In the genomic region with DNA sequence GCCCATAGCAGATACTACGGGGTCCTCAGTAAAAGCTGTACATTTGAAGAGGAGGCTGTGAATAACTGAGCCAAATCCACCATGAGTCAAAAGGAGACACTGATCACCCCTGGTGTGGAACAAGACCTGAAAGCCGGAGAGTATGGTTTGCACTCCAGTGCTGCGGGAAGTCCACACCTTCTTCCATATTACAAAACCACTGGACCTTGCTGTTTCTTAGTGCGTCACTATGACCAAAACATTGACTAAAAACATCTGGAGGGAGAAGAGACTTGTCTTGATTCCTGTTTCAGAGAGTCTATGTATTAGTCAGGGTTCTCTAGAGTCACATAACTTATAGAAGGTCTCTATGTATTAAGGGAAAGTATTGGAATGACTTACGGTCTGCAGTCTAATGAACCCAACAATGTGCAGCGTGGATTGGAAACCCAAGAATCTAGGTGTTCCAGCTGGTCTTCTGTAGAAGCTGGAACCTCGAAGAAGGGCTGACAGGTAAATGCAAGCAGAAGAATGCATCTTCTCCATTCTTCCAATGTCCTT, we compare ENCODE assay signal across 7 mouse cellular contexts. TPM values are rescaled to one million over a fixed set of nuclear protein-coding genes. Genes with fewer than 3 reads are reported as not detected.
DNase-seq lines count a peak whose midpoint lies in the region; ATAC-seq and TF ChIP-seq lines count a peak whose summit lies in the region.

A gene (minus strand): TSS at position 490 of the 540 bp plus-strand sequence.

- in situ Hi-C loops in Patski (cut with MboI; ENCODE audit: low pct_unique_long_range_greater_than_20kb), result no loop called here

- no peaks in the 10 kb centered on the region for H3K9me3 ChIP-seq in forebrain, embryonic 16.5 days (ENCODE audit: control insufficient read depth, low read length)
- H3K9me3 ChIP-seq in hindbrain, embryonic 12.5 days (replicated peaks), result no peaks in the 10 kb centered on the region
- H3K9me3 ChIP-seq in liver, embryonic 14.5 days (ENCODE audit: control insufficient read depth, low read length), result no peaks in the 10 kb centered on the region

- no peak within 1 kb of the TSS for H3K27ac ChIP-seq in forebrain, embryonic 16.5 days (ENCODE audit: low read length)
- H3K27ac ChIP-seq in hindbrain, embryonic 12.5 days, result no peak within 1 kb of the TSS
- no peak within 1 kb of the TSS for H3K27ac ChIP-seq in liver, embryonic 14.5 days

- H3K4me2 ChIP-seq in forebrain, embryonic 16.5 days (ENCODE audit: low read length), result no peak within 1 kb of the TSS
- H3K4me2 ChIP-seq in hindbrain, embryonic 12.5 days (replicated peaks), result no peak within 1 kb of the TSS
- no peak within 1 kb of the TSS for H3K4me2 ChIP-seq in liver, embryonic 14.5 days (ENCODE audit: low read depth)

- no peak for TF ChIP-seq CTCF in Patski (IDR thresholded peaks at IDR 0.05)
- no peak for TF ChIP-seq CTCF in liver, embryonic 14.5 days (IDR thresholded peaks at IDR 0.05; ENCODE audit: low read depth)

- DNase-seq in Patski (ENCODE audit: low read depth, low spot score), result no peak
- DNase-seq in liver, embryonic 14.5 days (ENCODE audit: low read depth in 3 of 3, low spot score in 3 of 3), result no peak
- no peak for DNase-seq in right cerebral cortex, adult 18-20 months
- no peak for DNase-seq in B cell, adult 2 months

- no peak for TF ChIP-seq EP300 in liver, embryonic 14.5 days (IDR thresholded peaks at IDR 0.05; ENCODE audit: low read depth)

- H3K4me1 ChIP-seq in forebrain, embryonic 16.5 days (replicated peaks; ENCODE audit: control insufficient read depth, insufficient read depth, low read length), result peaks cover 5% of the 10 kb centered on the region
- peaks cover 3% of the 10 kb centered on the region for H3K4me1 ChIP-seq in hindbrain, embryonic 12.5 days
- peaks cover 0 to 7% of the 10 kb centered on the region in 2 experiments; a peak in 1 of 4 replicates for H3K4me1 ChIP-seq in liver, embryonic 14.5 days (replicated peaks; ENCODE audit: control insufficient read depth in 2 of 2, insufficient read depth in 2 of 2, low read length in 1 of 2)

- no peak within 1 kb of the TSS for H3K9ac ChIP-seq in forebrain, embryonic 16.5 days (replicated peaks; ENCODE audit: low read depth, low read length)
- H3K9ac ChIP-seq in hindbrain, embryonic 12.5 days, result no peak within 1 kb of the TSS
- no peak within 1 kb of the TSS for H3K9ac ChIP-seq in liver, embryonic 14.5 days (replicated peaks)

- no peaks in the 10 kb centered on the region for H3K27me3 ChIP-seq in Patski
- no peaks in the 10 kb centered on the region for H3K27me3 ChIP-seq in forebrain, embryonic 16.5 days (replicated peaks; ENCODE audit: control insufficient read depth, insufficient read depth, low read length)
- H3K27me3 ChIP-seq in hindbrain, embryonic 12.5 days, result no peaks in the 10 kb centered on the region
- no peaks in the 10 kb centered on the region for H3K27me3 ChIP-seq in liver, embryonic 14.5 days (ENCODE audit: control insufficient read depth, insufficient read depth, low read length)

- POLR2A ChIA-PET in Patski (lab: Charles Lee), result no interaction called here

- no peak within 1 kb of the TSS for H3K4me3 ChIP-seq in forebrain, embryonic 16.5 days (replicated peaks; ENCODE audit: low read length)
- H3K4me3 ChIP-seq in hindbrain, embryonic 12.5 days, result no peak within 1 kb of the TSS
- H3K4me3 ChIP-seq in liver, embryonic 14.5 days (ENCODE audit: insufficient read depth in 1 of 2, low read depth in 2 of 2, low read length in 2 of 2), result no peak within 1 kb of the TSS

- H3K36me3 ChIP-seq in forebrain, embryonic 16.5 days (ENCODE audit: control insufficient read depth, insufficient read depth), result no peaks in the 10 kb centered on the region
- no peaks in the 10 kb centered on the region for H3K36me3 ChIP-seq in hindbrain, embryonic 12.5 days
- H3K36me3 ChIP-seq in liver, embryonic 14.5 days (replicated peaks; ENCODE audit: control insufficient read depth, insufficient read depth, low read depth), result no peaks in the 10 kb centered on the region

- WGBS in forebrain, embryonic 16.5 days, result 92% methylated on average over 7 of the region's 7 CpGs
- WGBS in hindbrain, embryonic 12.5 days, result 93% methylated on average over 7 of the region's 7 CpGs
- WGBS in liver, embryonic 14.5 days (ENCODE audit: insufficient replicate concordance), result 70% methylated on average over 7 of the region's 7 CpGs

- CTCF ChIA-PET in Patski (lab: Charles Lee), result no interaction called here

- no peak for ATAC-seq in CD4-positive, CD25-positive, alpha-beta regulatory T cell, adult 4 months
- no peak for ATAC-seq in Patski
- ATAC-seq in forebrain, embryonic 16.5 days, result no peak
- no peak for ATAC-seq in hindbrain, embryonic 12.5 days (ENCODE audit: low FRiP score)
- ATAC-seq in liver, embryonic 14.5 days (ENCODE audit: insufficient read depth), result no peak

RNA-seq across cellular contexts. Expression of the gene that starts here (rescaled TPM):
- polyA plus RNA-seq in CD4-positive, CD25-positive, alpha-beta regulatory T cell, adult 4 months (2017; shearing (Covaris generic)), result 10 to 100 TPM; 46.5 to 51.5 TPM
- 12.6 TPM for polyA plus RNA-seq in Patski (2021)
- 78.3 and 84.1 TPM in 2 replicates for polyA plus RNA-seq in forebrain, embryonic 16.5 days (2015; fragmentation: Nextera tagmentation; extraction: Ambion mirVana)
- 71.0 and 82.5 TPM in 2 replicates for polyA plus RNA-seq in hindbrain, embryonic 12.5 days (2016; fragmentation: Nextera tagmentation; extraction: Ambion mirVana)
- 20.6 and 31.0 TPM in 2 replicates for polyA plus RNA-seq in liver, embryonic 14.5 days (2012; rRNA removed)
- polyA plus RNA-seq in liver, embryonic 14.5 days (2014; fragmentation: Nextera tagmentation; extraction: Ambion mirVana), result 67.7 and 78.4 TPM in 2 replicates
